Mouse (Mus musculus): ENCODE results near the gene Trio. TPM values are rescaled to one million over a fixed set of nuclear protein-coding genes. Genes with fewer than 3 reads are reported as not detected.

The Trio gene
- polyA plus RNA-seq, 1 experiment from 2014 or later = 60.8 TPM

GRCm38 (mm10) chr15:27992596-27992995 lies 33.1 kb downstream of the Trio start:
- 58% methylated on average over 5 of the region's 5 CpGs for WGBS
- ATAC-seq (ENCODE audit: low read depth) = no peak
- H3K9ac ChIP-seq (ENCODE audit: low read depth, low read length) = no peak overlapping the region
- no peak overlapping the region for H3K4me2 ChIP-seq (ENCODE audit: low read depth, low read length)
- no peaks in the 10 kb centered on the region for H3K27me3 ChIP-seq (replicated peaks; ENCODE audit: control insufficient read depth, insufficient read depth, low read length)
- H3K4me3 ChIP-seq (ENCODE audit: low read depth, low read length) = no peak overlapping the region
- peaks cover 47% of the 10 kb centered on the region for H3K4me1 ChIP-seq (ENCODE audit: control insufficient read depth, insufficient read depth, low read length)
- no peaks in the 10 kb centered on the region for H3K9me3 ChIP-seq (ENCODE audit: control insufficient read depth, low read length)
- no peak overlapping the region for H3K27ac ChIP-seq (replicated peaks; ENCODE audit: low read depth, low read length)
- no peaks in the 10 kb centered on the region; the same call in 1 of the 2 replicates for H3K36me3 ChIP-seq (ENCODE audit: control insufficient read depth, insufficient read depth, low read length)
- no peak for DNase-seq (ENCODE audit: low spot score)

GRCm38 (mm10) chr15:27991892-27992593 lies 33.6 kb downstream of the Trio start:
- H3K4me2 ChIP-seq (ENCODE audit: low read depth, low read length) = no peak overlapping the region
- H3K9me3 ChIP-seq (ENCODE audit: control insufficient read depth, low read length) = no peaks in the 10 kb centered on the region
- 72% methylated on average over 6 of the region's 6 CpGs for whole genome bisulfite sequencing
- no peaks in the 10 kb centered on the region for H3K27me3 ChIP-seq (replicated peaks; ENCODE audit: control insufficient read depth, insufficient read depth, low read length)
- ATAC-seq (ENCODE audit: low read depth) (no peak), DNase-seq (ENCODE audit: low spot score) (no peak)
- peaks cover 43% of the 10 kb centered on the region for H3K4me1 ChIP-seq (ENCODE audit: control insufficient read depth, insufficient read depth, low read length)
- no peak overlapping the region for H3K4me3 ChIP-seq (ENCODE audit: low read depth, low read length)
- no peak overlapping the region for H3K27ac ChIP-seq (replicated peaks; ENCODE audit: low read depth, low read length)
- no peak overlapping the region for H3K9ac ChIP-seq (ENCODE audit: low read depth, low read length)
- H3K36me3 ChIP-seq (ENCODE audit: control insufficient read depth, insufficient read depth, low read length) = no peaks in the 10 kb centered on the region; the same call in 1 of the 2 replicates

GRCm38 (mm10) chr15:27991066-27991701 lies 34.5 kb downstream of the Trio start:
- no peak overlapping the region for H3K27ac ChIP-seq (replicated peaks; ENCODE audit: low read depth, low read length)
- DNase-seq (ENCODE audit: low spot score) (no peak), ATAC-seq (ENCODE audit: low read depth) (no peak)
- H3K9me3 ChIP-seq (ENCODE audit: control insufficient read depth, low read length) = no peaks in the 10 kb centered on the region
- no peak overlapping the region for H3K9ac ChIP-seq (ENCODE audit: low read depth, low read length)
- H3K4me3 ChIP-seq (ENCODE audit: low read depth, low read length) = no peak overlapping the region
- no peak overlapping the region for H3K4me2 ChIP-seq (ENCODE audit: low read depth, low read length)
- peaks cover 43% of the 10 kb centered on the region for H3K4me1 ChIP-seq (ENCODE audit: control insufficient read depth, insufficient read depth, low read length)
- no peaks in the 10 kb centered on the region; the same call in 1 of the 2 replicates for H3K36me3 ChIP-seq (ENCODE audit: control insufficient read depth, insufficient read depth, low read length)
- WGBS = 74% methylated on average over 17 of the region's 17 CpGs
- no peaks in the 10 kb centered on the region for H3K27me3 ChIP-seq (replicated peaks; ENCODE audit: control insufficient read depth, insufficient read depth, low read length)

GRCm38 (mm10) chr15:27987979-27988378 lies 37.7 kb downstream of the Trio start:
- Histone ChIP-seq H3K4me2 (ENCODE audit: low read depth, low read length) (no peak overlapping the region), H3K4me3 (ENCODE audit: low read depth, low read length) (no peak overlapping the region), H3K9ac (ENCODE audit: low read depth, low read length) (no peak overlapping the region), H3K27me3 (replicated peaks; ENCODE audit: control insufficient read depth, insufficient read depth, low read length) (no peaks in the 10 kb centered on the region), H3K4me1 (ENCODE audit: control insufficient read depth, insufficient read depth, low read length) (peaks cover 23% of the 10 kb centered on the region), H3K36me3 (ENCODE audit: control insufficient read depth, insufficient read depth, low read length) (no peaks in the 10 kb centered on the region), H3K9me3 (ENCODE audit: control insufficient read depth, low read length) (no peaks in the 10 kb centered on the region), H3K27ac (replicated peaks; ENCODE audit: low read depth, low read length) (no peak overlapping the region)
- no peak for DNase-seq (ENCODE audit: low spot score)
- WGBS = 65% methylated on average over 7 of the region's 7 CpGs
- ATAC-seq (ENCODE audit: low read depth) = no peak

- Histone ChIP-seq H3K27ac (replicated peaks; ENCODE audit: low read depth, low read length) (no peak overlapping the region), H3K27me3 (replicated peaks; ENCODE audit: control insufficient read depth, insufficient read depth, low read length) (no peaks in the 10 kb centered on the region), H3K4me2 (ENCODE audit: low read depth, low read length) (no peak overlapping the region), H3K9ac (ENCODE audit: low read depth, low read length) (no peak overlapping the region), H3K4me3 (ENCODE audit: low read depth, low read length) (no peak overlapping the region), H3K4me1 (ENCODE audit: control insufficient read depth, insufficient read depth, low read length) (peaks cover 27% of the 10 kb centered on the region), H3K9me3 (ENCODE audit: control insufficient read depth, low read length) (no peaks in the 10 kb centered on the region), H3K36me3 (ENCODE audit: control insufficient read depth, insufficient read depth, low read length) (no peaks in the 10 kb centered on the region)
- DNase-seq (ENCODE audit: low spot score) = no peak
- ATAC-seq (ENCODE audit: low read depth) = no peak
- WGBS = 65% methylated on average over 2 of the region's 2 CpGs
Measured at GRCm38 (mm10) chr15:27984881-27985280, 40.8 kb downstream of the Trio start.

GRCm38 (mm10) chr15:27981764-27982500 lies 43.7 kb downstream of the Trio start:
- Histone ChIP-seq H3K4me1 (ENCODE audit: control insufficient read depth, insufficient read depth, low read length) (peaks cover 22% of the 10 kb centered on the region), H3K27ac (replicated peaks; ENCODE audit: low read depth, low read length) (no peak overlapping the region), H3K36me3 (ENCODE audit: control insufficient read depth, insufficient read depth, low read length) (no peaks in the 10 kb centered on the region), H3K27me3 (replicated peaks; ENCODE audit: control insufficient read depth, insufficient read depth, low read length) (no peaks in the 10 kb centered on the region), H3K9me3 (ENCODE audit: control insufficient read depth, low read length) (no peaks in the 10 kb centered on the region), H3K9ac (ENCODE audit: low read depth, low read length) (no peak overlapping the region), H3K4me3 (ENCODE audit: low read depth, low read length) (no peak overlapping the region), H3K4me2 (ENCODE audit: low read depth, low read length) (no peak overlapping the region)
- ATAC-seq (ENCODE audit: low read depth) = peak; percentile 81
- WGBS = 31% methylated on average over 13 of the region's 13 CpGs
- DNase-seq (ENCODE audit: low spot score) = peak; percentile 73

- no peak overlapping the region for H3K27ac ChIP-seq (replicated peaks; ENCODE audit: low read depth, low read length)
- no peaks in the 10 kb centered on the region for H3K27me3 ChIP-seq (replicated peaks; ENCODE audit: control insufficient read depth, insufficient read depth, low read length)
- WGBS = 31% methylated on average over 3 of the region's 3 CpGs
- H3K4me1 ChIP-seq (ENCODE audit: control insufficient read depth, insufficient read depth, low read length) = peaks cover 22% of the 10 kb centered on the region
- no peak overlapping the region for H3K4me2 ChIP-seq (ENCODE audit: low read depth, low read length)
- H3K4me3 ChIP-seq (ENCODE audit: low read depth, low read length) = no peak overlapping the region
- no peak overlapping the region for H3K9ac ChIP-seq (ENCODE audit: low read depth, low read length)
- peak; percentile 50 for ATAC-seq (ENCODE audit: low read depth)
- DNase-seq (ENCODE audit: low spot score) = peak; percentile 36
- 0 out of 2 replicates have a peak, but pooled peaks cover 1% of the 10 kb centered on the region for H3K9me3 ChIP-seq (ENCODE audit: control insufficient read depth, low read length)
- H3K36me3 ChIP-seq (ENCODE audit: control insufficient read depth, insufficient read depth, low read length) = no peaks in the 10 kb centered on the region
Measured at GRCm38 (mm10) chr15:27981258-27981657, 44.4 kb downstream of the Trio start.

GRCm38 (mm10) chr15:27980436-27980835 lies 45.2 kb downstream of the Trio start:
- no peaks in the 10 kb centered on the region for H3K27me3 ChIP-seq (replicated peaks; ENCODE audit: control insufficient read depth, insufficient read depth, low read length)

More at GRCm38 (mm10) chr15:27980436-27980835, 45.2 kb downstream of the Trio start:
- Histone ChIP-seq H3K4me2 (ENCODE audit: low read depth, low read length) (no peak overlapping the region), H3K27ac (replicated peaks; ENCODE audit: low read depth, low read length) (no peak overlapping the region), H3K36me3 (ENCODE audit: control insufficient read depth, insufficient read depth, low read length) (no peaks in the 10 kb centered on the region), H3K4me3 (ENCODE audit: low read depth, low read length) (no peak overlapping the region), H3K9me3 (ENCODE audit: control insufficient read depth, low read length) (0 out of 2 replicates have a peak, but pooled peaks cover 5% of the 10 kb centered on the region), H3K9ac (ENCODE audit: low read depth, low read length) (no peak overlapping the region), H3K4me1 (ENCODE audit: control insufficient read depth, insufficient read depth, low read length) (peaks cover 22% of the 10 kb centered on the region)
- ATAC-seq (ENCODE audit: low read depth) (no peak), DNase-seq (ENCODE audit: low spot score) (no peak)
- WGBS = 76% methylated on average over 13 of the region's 13 CpGs

Data from embryonic facial prominence, embryonic 14.5 days (tissue).